In genomic region chr2:94407441-94407840, GRCm38 (mm10) we compare ENCODE assay signal across 8 mouse cellular contexts. TPM values are rescaled to one million over a fixed set of nuclear protein-coding genes. Genes with fewer than 3 reads are reported as not detected.
A peak's percentile ranks its signal among the peaks of the same experiment; 100 is the strongest.
DNase-seq lines count a peak whose midpoint lies in the region; ATAC-seq and TF ChIP-seq lines count a peak whose summit lies in the region.

No protein-coding gene starts in this region.

- H3K4me3 ChIP-seq in kidney, postnatal 0 days (replicated peaks; ENCODE audit: low read depth, low read length) = peak overlapping the region; percentile 81
- peak overlapping the region; percentile 95 for H3K4me3 ChIP-seq in embryonic facial prominence, embryonic 10.5 days
- H3K4me3 ChIP-seq in hindbrain, embryonic 16.5 days (ENCODE audit: low read length) = peak overlapping the region; percentile 58
- peak overlapping the region; percentile 63 for H3K4me3 ChIP-seq in midbrain, embryonic 16.5 days (ENCODE audit: low read depth, low read length)

- no peak overlapping the region for H3K27ac ChIP-seq in kidney, postnatal 0 days
- peak overlapping the region; percentile 40; the same call in 1 of the 2 replicates for H3K27ac ChIP-seq in embryonic facial prominence, embryonic 10.5 days (replicated peaks)
- no peak overlapping the region for H3K27ac ChIP-seq in hindbrain, embryonic 16.5 days (ENCODE audit: low read depth, low read length)
- no peak overlapping the region for H3K27ac ChIP-seq in midbrain, embryonic 16.5 days (ENCODE audit: low read length)

- no peaks in the 10 kb centered on the region for H3K9me3 ChIP-seq in kidney, postnatal 0 days (replicated peaks; ENCODE audit: low read length)
- H3K9me3 ChIP-seq in embryonic facial prominence, embryonic 10.5 days = no peaks in the 10 kb centered on the region
- H3K9me3 ChIP-seq in hindbrain, embryonic 16.5 days (ENCODE audit: control insufficient read depth, low read length) = no peaks in the 10 kb centered on the region
- H3K9me3 ChIP-seq in midbrain, embryonic 16.5 days (replicated peaks; ENCODE audit: control insufficient read depth, low read length, poor library complexity, severe bottlenecking) = no peaks in the 10 kb centered on the region

- H3K4me1 ChIP-seq in kidney, postnatal 0 days (replicated peaks; ENCODE audit: insufficient read depth, low read length) = peaks cover 7% of the 10 kb centered on the region; the same call in 1 of the 2 replicates
- H3K4me1 ChIP-seq in embryonic facial prominence, embryonic 10.5 days = peaks cover 22% of the 10 kb centered on the region
- peaks cover 19% of the 10 kb centered on the region for H3K4me1 ChIP-seq in hindbrain, embryonic 16.5 days (ENCODE audit: control insufficient read depth, insufficient read depth, low read depth, low read length)
- H3K4me1 ChIP-seq in midbrain, embryonic 16.5 days (ENCODE audit: control insufficient read depth, insufficient read depth, low read length) = peaks cover 26% of the 10 kb centered on the region

- H3K27me3 ChIP-seq in kidney, postnatal 0 days (ENCODE audit: insufficient read depth, low read length) = no peaks in the 10 kb centered on the region
- H3K27me3 ChIP-seq in embryonic facial prominence, embryonic 10.5 days (replicated peaks; ENCODE audit: low read depth, poor library complexity, severe bottlenecking) = no peaks in the 10 kb centered on the region
- H3K27me3 ChIP-seq in hindbrain, embryonic 16.5 days (replicated peaks; ENCODE audit: control insufficient read depth, insufficient read depth, low read length) = no peaks in the 10 kb centered on the region
- no peaks in the 10 kb centered on the region for H3K27me3 ChIP-seq in midbrain, embryonic 16.5 days (ENCODE audit: control insufficient read depth, insufficient read depth, low read depth, low read length)

- no peak for DNase-seq in kidney, postnatal 0 days (ENCODE audit: low spot score)
- DNase-seq in kidney, postnatal 4 days = no peak
- DNase-seq in embryonic facial prominence, embryonic 10.5 days (ENCODE audit: low spot score) = no peak
- DNase-seq in layer of hippocampus, adult 18-20 months (ENCODE audit: low spot score in 2 of 2) = no peak
- DNase-seq in cerebellum, postnatal 14 days = no peak
- DNase-seq in kidney, postnatal 10 days = no peak

- H3K36me3 ChIP-seq in kidney, postnatal 0 days (ENCODE audit: insufficient read depth, low read length) = 0 out of 2 replicates have a peak, but pooled peaks cover 4% of the 10 kb centered on the region
- peaks cover 35% of the 10 kb centered on the region for H3K36me3 ChIP-seq in embryonic facial prominence, embryonic 10.5 days (replicated peaks)
- peaks cover 3% of the 10 kb centered on the region; the same call in 1 of the 2 replicates for H3K36me3 ChIP-seq in hindbrain, embryonic 16.5 days (ENCODE audit: control insufficient read depth, insufficient read depth, low read length)
- peaks cover 4% of the 10 kb centered on the region; the same call in 1 of the 2 replicates for H3K36me3 ChIP-seq in midbrain, embryonic 16.5 days (ENCODE audit: control insufficient read depth, insufficient read depth, low read length)

- peak overlapping the region; percentile 85 for H3K4me2 ChIP-seq in kidney, postnatal 0 days (ENCODE audit: low read length)
- peak overlapping the region; percentile 67 for H3K4me2 ChIP-seq in hindbrain, embryonic 16.5 days (ENCODE audit: low read length)
- peak overlapping the region; percentile 84 for H3K4me2 ChIP-seq in midbrain, embryonic 16.5 days (ENCODE audit: low read length)

- peak overlapping the region; percentile 84 for H3K9ac ChIP-seq in kidney, postnatal 0 days (ENCODE audit: low read depth, low read length)
- no peak overlapping the region; the same call in 1 of the 2 replicates for H3K9ac ChIP-seq in hindbrain, embryonic 16.5 days (ENCODE audit: low read depth, low read length)
- H3K9ac ChIP-seq in midbrain, embryonic 16.5 days (ENCODE audit: low read depth, low read length) = peak overlapping the region; percentile 95

- ATAC-seq in kidney, postnatal 0 days (replicated peaks; ENCODE audit: low FRiP score, low read depth) = no peak
- ATAC-seq in hindbrain, embryonic 16.5 days = no peak
- 0 out of 2 replicates have a peak, but pooled peaks have one; percentile 2 for ATAC-seq in midbrain, embryonic 16.5 days

- TF ChIP-seq CTCF in kidney, postnatal 0 days (IDR thresholded peaks at IDR 0.05; ENCODE audit: low read depth) = no peak

- WGBS in kidney, postnatal 0 days = 16% methylated on average over 3 of the region's 3 CpGs
- 31% methylated on average over 3 of the region's 3 CpGs for WGBS in embryonic facial prominence, embryonic 10.5 days
- WGBS in hindbrain, embryonic 16.5 days = 40% methylated on average over 3 of the region's 3 CpGs
- WGBS in midbrain, embryonic 16.5 days = 33% methylated on average over 3 of the region's 3 CpGs

RNA-seq across cellular contexts. Expression of gene Ttc17, which starts 1.0 kb away (rescaled TPM):
- 13.1 and 13.7 TPM in 2 replicates for polyA plus RNA-seq in kidney, postnatal 0 days (2015; fragmentation: Nextera tagmentation; extraction: Ambion mirVana)
- 13.4 and 15.0 TPM in 2 replicates for polyA plus RNA-seq in embryonic facial prominence, embryonic 10.5 days (2016; fragmentation: Nextera tagmentation; extraction: Ambion mirVana)
- polyA plus RNA-seq in hindbrain, embryonic 16.5 days (2015; fragmentation: Nextera tagmentation; extraction: Ambion mirVana) = 22.0 and 24.0 TPM in 2 replicates
- 26.1 and 27.0 TPM in 2 replicates for polyA plus RNA-seq in midbrain, embryonic 16.5 days (2015; fragmentation: Nextera tagmentation; extraction: Ambion mirVana)
- total RNA-seq in layer of hippocampus, adult 18-20 months (2021) = 10 to 100 TPM; 35.6 to 43.3 TPM

RNA-seq across cellular contexts. Expression of gene Api5, which starts 30.5 kb away (rescaled TPM):
- 108 and 118 TPM in 2 replicates for polyA plus RNA-seq in kidney, postnatal 0 days (2015; fragmentation: Nextera tagmentation; extraction: Ambion mirVana)
- polyA plus RNA-seq in embryonic facial prominence, embryonic 10.5 days (2016; fragmentation: Nextera tagmentation; extraction: Ambion mirVana) = 224 and 230 TPM in 2 replicates
- polyA plus RNA-seq in hindbrain, embryonic 16.5 days (2015; fragmentation: Nextera tagmentation; extraction: Ambion mirVana) = 89.3 and 102 TPM in 2 replicates
- polyA plus RNA-seq in midbrain, embryonic 16.5 days (2015; fragmentation: Nextera tagmentation; extraction: Ambion mirVana) = 96.1 and 103 TPM in 2 replicates
- 10 to 100 TPM; 64.3 to 67.6 TPM for total RNA-seq in layer of hippocampus, adult 18-20 months (2021)
